Mouse (Mus musculus) adrenal gland, adult 18-20 months (tissue): ENCODE measurements around the gene Galp. TPM values are rescaled to one million over a fixed set of nuclear protein-coding genes. Genes with fewer than 3 reads are reported as not detected.
"Not testable (repeated sequence)": the region's sequence is repeated elsewhere in the genome, so short reads cannot be mapped to it uniquely, and the experiment has no call there.

Experiments used
- DNase-seq, 2 experiments: peaks; one replicate each; pipeline ENCODE4 v3.0.0; 2021 to 2022; ENCODE audit warnings: low spot score in 2 of 2
- total RNA-seq, 2 experiments: library from RNA; stranded (reverse); gene quantifications; 1 replicate in 1 of 2; 2 replicates in 1 of 2; pipeline ENCODE4 v1.2.3; 2021

The Galp gene
- total RNA-seq, 2 experiments from 2014 or later: not detected

- DNase-seq: no peak
Measured at GRCm38 (mm10) chr7:6254451-6254850, 57.6 kb downstream of the Galp start.

- no peak for DNase-seq
Measured at GRCm38 (mm10) chr7:6257386-6257785, 60.5 kb downstream of the Galp start.

- no peak for DNase-seq
Measured at GRCm38 (mm10) chr7:6258232-6259220, 61.6 kb downstream of the Galp start.

GRCm38 (mm10) chr7:6260004-6260403 is 63.1 kb downstream of the Galp start:
- not testable (repeated sequence) for DNase-seq

DNA sequence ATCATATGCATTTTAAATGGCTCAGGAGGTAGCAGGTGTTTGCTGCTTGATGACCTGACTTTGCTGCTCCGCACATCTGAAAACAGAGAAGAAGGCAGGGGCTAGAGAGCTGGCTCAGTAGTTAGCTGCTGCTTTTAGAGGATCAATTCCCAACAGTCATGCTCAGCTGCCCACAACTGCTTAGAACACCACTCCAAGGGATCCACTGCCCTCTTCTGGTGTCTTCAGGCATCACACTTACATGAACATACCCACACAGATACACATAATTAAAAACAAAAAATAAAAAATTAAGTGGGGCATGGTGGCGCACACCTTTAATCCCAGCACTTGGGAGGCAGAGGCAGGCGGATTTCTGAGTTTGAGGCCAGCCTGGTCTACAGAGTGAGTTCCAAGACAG is 65.2 kb downstream of the Galp start:
- DNase-seq: no peak

DNA sequence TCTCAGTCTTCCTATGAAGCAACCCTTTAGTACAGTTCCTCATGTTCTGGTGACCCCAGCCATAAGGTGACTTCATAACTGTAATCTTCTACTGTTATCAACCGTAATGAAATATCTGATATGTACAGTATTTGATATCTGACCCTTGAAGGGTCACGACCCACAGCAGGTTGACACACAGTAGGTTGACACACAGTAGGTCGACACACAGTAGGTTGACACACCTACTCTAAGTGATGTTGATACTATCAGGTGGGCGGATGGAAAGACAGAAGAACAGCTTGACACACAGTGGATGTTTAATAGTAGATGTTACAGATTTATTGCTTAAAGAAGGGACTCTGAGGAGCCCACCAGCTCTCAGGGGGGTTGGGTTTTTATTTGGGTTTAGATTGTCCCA is 66.1 kb downstream of the Galp start:
- no peak for DNase-seq

DNA sequence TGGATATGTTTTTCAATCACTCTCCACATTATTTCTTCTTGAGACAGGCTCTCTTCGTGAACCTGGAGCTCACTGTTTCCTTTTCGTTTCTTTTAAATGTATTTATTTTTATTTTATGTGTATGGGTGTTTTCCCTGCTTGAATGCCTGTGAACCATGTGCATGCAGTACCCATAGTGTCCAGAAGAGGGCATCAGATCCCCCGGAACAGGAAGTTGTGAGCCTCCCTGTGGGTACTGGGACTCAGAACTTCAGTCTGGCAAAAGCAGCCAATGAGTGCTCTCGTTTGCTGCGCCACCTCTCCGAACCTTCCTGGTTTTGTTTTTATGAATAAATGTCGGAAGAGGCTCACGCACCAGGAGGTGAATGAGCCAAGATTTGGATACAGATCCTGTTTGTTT is 68.8 kb downstream of the Galp start:
- DNase-seq: peak; percentile 5 to 24

Other genes with a start within 250 kb of the Galp start
- not detected for gene Vmn1r65, start 186.1 kb upstream of the Galp start, total RNA-seq
- gene Nlrp4c, start 151.9 kb upstream of the Galp start, total RNA-seq: not detected
- gene Zfp787, start 41.1 kb upstream of the Galp start, total RNA-seq: 10 to 100 TPM; 43.2 to 47.7 TPM
- gene Zfp444, start 24.9 kb upstream of the Galp start, total RNA-seq: 10 to 100 TPM; 25.8 to 27.0 TPM
- not detected for gene Zscan5b, start 25.2 kb downstream of the Galp start, total RNA-seq
- gene Epp13, start 55.6 kb downstream of the Galp start, total RNA-seq: not detected
- gene Zfp667, start 89.5 kb downstream of the Galp start, total RNA-seq: 1 to 10 TPM; 5.1 to 6.3 TPM
- gene Zfp583, start 134.2 kb downstream of the Galp start, total RNA-seq: 1 to 10 TPM; 3.1 to 3.3 TPM
- under 1 TPM; 0.53 to 0.80 TPM for gene Gm3854, start 146.7 kb downstream of the Galp start, total RNA-seq
- gene Zfp78, start 166.2 kb downstream of the Galp start, total RNA-seq: 1 to 10 TPM; 2.1 to 3.3 TPM
- 1 to 10 TPM; 2.1 to 3.3 TPM for gene Zfp28, start 186.2 kb downstream of the Galp start, total RNA-seq
- gene Smim17, start 201.6 kb downstream of the Galp start, total RNA-seq: under 1 TPM; 0.38 to 0.73 TPM
- not detected for gene Gm20715, start 213.2 kb downstream of the Galp start, total RNA-seq
- not detected for gene Olfr1344, start 241.6 kb downstream of the Galp start, total RNA-seq